Mouse (Mus musculus) kidney, postnatal 0 days (tissue): ENCODE data around the gene Adamts9. TPM values are rescaled to one million over a fixed set of nuclear protein-coding genes. Genes with fewer than 3 reads are reported as not detected.

Source experiments
- ATAC-seq: fragments of 200-750 bp; cut with Nextera tagmentation; replicated peaks from 2 replicates; pipeline ENCODE4 v1.8.0; 2017; ENCODE audit warnings: low read depth, moderate number of reproducible peaks, moderate TSS enrichment, moderate library complexity; ENCODE audit not compliant: low FRiP score
- DNase-seq: peaks from one replicate; pipeline ENCODE4 v3.0.0-alpha.2; 2016; ENCODE audit warnings: low spot score
- H3K27ac ChIP-seq: fragments of 300-500 bp; sonication (generic); 2 replicates; pipeline ENCODE4 v1.5.1; 2014; ENCODE audit warnings: mild to moderate bottlenecking
- H3K27me3 ChIP-seq: fragments of 300-500 bp; sonication (generic); 2 replicates; pipeline ENCODE4 v1.6.1; 2014; ENCODE audit warnings: low read length, mixed read lengths; ENCODE audit not compliant: insufficient read depth
- H3K36me3 ChIP-seq: fragments of 300-500 bp; sonication (generic); 2 replicates; pipeline ENCODE4 v1.6.1; 2014; ENCODE audit warnings: low read length, mixed read lengths; ENCODE audit not compliant: insufficient read depth
- H3K4me1 ChIP-seq: fragments of 300-500 bp; sonication (generic); replicated peaks from 2 replicates; pipeline ENCODE4 v1.6.1; 2014; ENCODE audit warnings: antibody characterized with exemption, low read length, mixed read lengths; ENCODE audit not compliant: insufficient read depth
- H3K4me2 ChIP-seq: fragments of 300-500 bp; sonication (generic); 2 replicates; pipeline ENCODE4 v1.6.1; 2014; ENCODE audit warnings: mild to moderate bottlenecking, low read length, moderate library complexity, mixed read lengths
- H3K4me3 ChIP-seq: fragments of 300-500 bp; sonication (generic); replicated peaks from 2 replicates; pipeline ENCODE4 v1.5.1; 2014; ENCODE audit warnings: low read depth, low read length
- H3K9ac ChIP-seq: fragments of 300-500 bp; sonication (generic); 2 replicates; pipeline ENCODE4 v1.6.1; 2014; ENCODE audit warnings: low read depth, low read length
- H3K9me3 ChIP-seq: fragments of 300-500 bp; sonication (generic); replicated peaks from 2 replicates; pipeline ENCODE4 v1.6.1; 2016; ENCODE audit warnings: low read length, inconsistent platforms, mixed read lengths
- CTCF ChIP-seq: IDR thresholded peaks from 2 replicates; pipeline ENCODE4 v1.5.1; 2016; ENCODE audit warnings: antibody characterized with exemption, low read depth, mild to moderate bottlenecking, moderate library complexity
- WGBS: fragments of 180-500 bp; shearing (Covaris S2); extraction: QIAGEN DNeasy Blood & Tissue Kit; methylation state at CpG from one replicate; pipeline ENCODE4 v1.1.7; 2014; 5-methylcytosine and 5-hydroxymethylcytosine counted together
- polyA plus RNA-seq: library from polyadenylated mRNA; unstranded; fragments of >200 nt; fragmentation: Nextera tagmentation; extraction: Ambion mirVana; gene quantifications from 2 replicates; pipeline ENCODE4 v1.2.1, GENCODE M21; 2015

Gene Adamts9
- polyA plus RNA-seq, 1 experiment from 2014 or later: 7.6 TPM

- DNase-seq (no peak), ATAC-seq (no peak)
- Histone ChIP-seq H3K36me3 (peaks cover 50% of the 10 kb centered on the region), H3K27ac (no peak overlapping the region), H3K27me3 (no peaks in the 10 kb centered on the region), H3K9me3 (no peaks in the 10 kb centered on the region), H3K4me2 (no peak overlapping the region), H3K4me3 (no peak overlapping the region), H3K4me1 (peaks cover 12% of the 10 kb centered on the region), H3K9ac (no peak overlapping the region)
- TF ChIP-seq CTCF: no peak
- WGBS: 75% methylated on average over 5 of the region's 5 CpGs
Measured at GRCm38 (mm10) chr6:92882446-92882845, 60.8 kb downstream of the Adamts9 start.

DNA sequence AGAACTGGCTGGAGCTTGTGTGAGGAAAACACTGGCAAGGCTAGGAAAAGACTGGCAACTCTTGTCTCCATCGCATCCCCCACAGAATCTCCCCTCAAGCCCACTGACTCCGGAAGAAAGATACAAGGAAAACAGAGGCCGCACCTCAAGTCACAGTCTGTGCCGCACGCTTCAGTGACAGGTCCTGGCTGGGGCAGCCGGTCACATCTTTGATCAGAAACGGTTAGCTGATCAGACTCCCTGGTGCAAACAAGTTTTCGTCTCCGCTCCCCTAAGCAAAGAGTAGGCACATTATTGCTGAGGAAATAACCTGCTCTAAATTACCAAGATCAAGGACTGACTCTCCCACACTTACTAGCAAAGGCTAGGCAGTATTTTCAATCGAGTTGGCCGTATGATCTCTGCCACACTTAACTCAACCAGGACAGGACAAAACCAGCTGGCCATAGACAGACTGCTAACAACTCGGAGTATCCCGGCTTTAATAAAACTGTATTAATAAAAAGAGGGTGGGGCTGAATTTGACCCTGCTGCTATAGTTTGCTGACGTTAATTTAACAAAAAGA, 63.5 kb downstream of the Adamts9 start:
- H3K27me3 ChIP-seq: no peaks in the 10 kb centered on the region
- ATAC-seq (no peak), DNase-seq (peak; percentile 47)
- peaks cover 12% of the 10 kb centered on the region for H3K4me1 ChIP-seq
- no peak overlapping the region for H3K4me2 ChIP-seq
- peaks cover 40% of the 10 kb centered on the region for H3K36me3 ChIP-seq
- H3K9me3 ChIP-seq: no peaks in the 10 kb centered on the region
- H3K4me3 ChIP-seq: no peak overlapping the region
- 43% methylated on average over 14 of the region's 14 CpGs for WGBS
- no peak overlapping the region for H3K9ac ChIP-seq
- no peak for TF ChIP-seq CTCF
- peak overlapping the region; percentile 57 for H3K27ac ChIP-seq

DNA sequence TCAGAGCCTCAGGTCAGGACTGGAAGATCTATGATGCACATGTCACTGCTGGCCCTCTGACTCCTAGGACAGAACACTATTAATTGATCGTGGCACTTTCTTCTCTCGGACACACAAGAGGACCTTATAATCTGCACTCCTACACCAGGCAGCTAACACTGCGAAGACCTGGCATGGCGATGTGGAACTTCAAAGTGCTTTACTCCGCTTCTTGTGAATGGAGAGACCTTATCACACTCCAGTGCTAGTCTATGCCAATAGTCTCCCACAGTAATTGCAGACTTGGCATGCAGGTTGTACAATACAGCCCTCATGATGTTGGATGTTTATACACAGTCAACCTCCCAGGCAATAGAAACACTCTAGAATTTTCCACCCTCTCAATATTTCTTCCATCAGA, 64.5 kb downstream of the Adamts9 start:
- ATAC-seq: no peak
- H3K27me3 ChIP-seq: no peaks in the 10 kb centered on the region
- peaks cover 12% of the 10 kb centered on the region for H3K4me1 ChIP-seq
- H3K4me2 ChIP-seq: no peak overlapping the region
- WGBS: 66% methylated on average over 5 of the region's 5 CpGs
- DNase-seq: no peak
- H3K27ac ChIP-seq: no peak overlapping the region
- no peaks in the 10 kb centered on the region for H3K9me3 ChIP-seq
- no peak overlapping the region for H3K4me3 ChIP-seq
- peaks cover 44% of the 10 kb centered on the region for H3K36me3 ChIP-seq
- TF ChIP-seq CTCF: no peak
- H3K9ac ChIP-seq: no peak overlapping the region

- 97% methylated on average over 4 of the region's 4 CpGs for WGBS
- H3K4me2 ChIP-seq: no peak overlapping the region
- ATAC-seq (no peak), DNase-seq (no peak)
- no peak overlapping the region for H3K27ac ChIP-seq
- no peaks in the 10 kb centered on the region for H3K27me3 ChIP-seq
- TF ChIP-seq CTCF: no peak
- H3K9ac ChIP-seq: no peak overlapping the region
- H3K9me3 ChIP-seq: no peaks in the 10 kb centered on the region
- peaks cover 46% of the 10 kb centered on the region for H3K36me3 ChIP-seq
- no peaks in the 10 kb centered on the region for H3K4me1 ChIP-seq
- H3K4me3 ChIP-seq: no peak overlapping the region
Measured at GRCm38 (mm10) chr6:92877236-92877635, 66.1 kb downstream of the Adamts9 start.

GRCm38 (mm10) chr6:92876121-92876520, 67.2 kb downstream of the Adamts9 start:
- Histone ChIP-seq H3K9ac (no peak overlapping the region), H3K9me3 (no peaks in the 10 kb centered on the region), H3K27me3 (no peaks in the 10 kb centered on the region), H3K36me3 (peaks cover 48% of the 10 kb centered on the region), H3K27ac (no peak overlapping the region), H3K4me1 (no peaks in the 10 kb centered on the region), H3K4me3 (no peak overlapping the region), H3K4me2 (no peak overlapping the region)
- DNase-seq: no peak
- WGBS: 75% methylated on average over 5 of the region's 5 CpGs
- ATAC-seq: no peak
- no peak for TF ChIP-seq CTCF

GRCm38 (mm10) chr6:92875340-92875739, 68.0 kb downstream of the Adamts9 start:
- H3K27me3 ChIP-seq: no peaks in the 10 kb centered on the region
- no peak overlapping the region for H3K4me3 ChIP-seq
- 89% methylated on average over 2 of the region's 2 CpGs for WGBS
- no peak overlapping the region for H3K9ac ChIP-seq
- H3K4me2 ChIP-seq: no peak overlapping the region
- H3K27ac ChIP-seq: no peak overlapping the region
- ATAC-seq (no peak), DNase-seq (no peak)
- no peaks in the 10 kb centered on the region for H3K9me3 ChIP-seq
- H3K36me3 ChIP-seq: peaks cover 44% of the 10 kb centered on the region
- 0 out of 2 replicates have a peak, but pooled peaks cover 2% of the 10 kb centered on the region for H3K4me1 ChIP-seq
- TF ChIP-seq CTCF: no peak

DNA sequence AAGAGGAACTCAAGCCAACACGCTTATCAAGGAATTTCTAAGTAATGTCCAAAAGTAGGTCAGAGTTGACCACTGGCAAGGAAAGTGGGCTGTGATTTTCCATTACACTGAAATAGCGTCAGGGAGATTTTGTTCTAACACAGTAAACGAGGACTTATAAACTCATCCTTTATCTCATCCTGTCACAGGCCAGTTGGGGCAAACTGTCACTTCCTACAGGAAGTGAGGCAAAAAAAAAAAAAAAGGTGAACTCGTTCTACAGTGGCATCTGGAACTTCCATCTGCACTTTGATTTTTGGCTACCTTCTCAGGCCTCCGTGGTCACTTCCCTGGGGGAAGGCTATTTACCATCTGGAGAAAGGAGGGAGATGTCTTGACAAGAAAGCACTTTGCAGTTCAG, 68.4 kb downstream of the Adamts9 start:
- peaks cover 44% of the 10 kb centered on the region for H3K36me3 ChIP-seq
- H3K27ac ChIP-seq: no peak overlapping the region
- no peaks in the 10 kb centered on the region for H3K27me3 ChIP-seq
- DNase-seq: no peak
- H3K9me3 ChIP-seq: no peaks in the 10 kb centered on the region
- no peak overlapping the region for H3K9ac ChIP-seq
- H3K4me1 ChIP-seq: peaks cover 7% of the 10 kb centered on the region; the same call in 1 of the 2 replicates
- no peak overlapping the region for H3K4me2 ChIP-seq
- TF ChIP-seq CTCF: no peak
- H3K4me3 ChIP-seq: no peak overlapping the region
- no peak for ATAC-seq
- 51% methylated on average over 5 of the region's 5 CpGs for WGBS
